Mouse (Mus musculus) kidney, postnatal 0 days (tissue): ENCODE results near the gene Smco2. TPM values are rescaled to one million over a fixed set of nuclear protein-coding genes. Genes with fewer than 3 reads are reported as not detected.
A peak's percentile ranks its signal among the peaks of the same experiment; 100 is the strongest.

Experiments used
- ATAC-seq: fragments of 200-750 bp; cut with Nextera tagmentation; replicated peaks from 2 replicates; pipeline ENCODE4 v1.8.0; 2017; ENCODE audit warnings: low read depth, moderate number of reproducible peaks, moderate TSS enrichment, moderate library complexity; ENCODE audit not compliant: low FRiP score
- DNase-seq: peaks from one replicate; pipeline ENCODE4 v3.0.0-alpha.2; 2016; ENCODE audit warnings: low spot score
- H3K27ac ChIP-seq: fragments of 300-500 bp; sonication (generic); 2 replicates; pipeline ENCODE4 v1.5.1; 2014; ENCODE audit warnings: mild to moderate bottlenecking
- H3K27me3 ChIP-seq: fragments of 300-500 bp; sonication (generic); 2 replicates; pipeline ENCODE4 v1.6.1; 2014; ENCODE audit warnings: low read length, mixed read lengths; ENCODE audit not compliant: insufficient read depth
- H3K36me3 ChIP-seq: fragments of 300-500 bp; sonication (generic); 2 replicates; pipeline ENCODE4 v1.6.1; 2014; ENCODE audit warnings: low read length, mixed read lengths; ENCODE audit not compliant: insufficient read depth
- H3K4me1 ChIP-seq: fragments of 300-500 bp; sonication (generic); replicated peaks from 2 replicates; pipeline ENCODE4 v1.6.1; 2014; ENCODE audit warnings: antibody characterized with exemption, low read length, mixed read lengths; ENCODE audit not compliant: insufficient read depth
- H3K4me2 ChIP-seq: fragments of 300-500 bp; sonication (generic); 2 replicates; pipeline ENCODE4 v1.6.1; 2014; ENCODE audit warnings: mild to moderate bottlenecking, low read length, moderate library complexity, mixed read lengths
- H3K4me3 ChIP-seq: fragments of 300-500 bp; sonication (generic); replicated peaks from 2 replicates; pipeline ENCODE4 v1.5.1; 2014; ENCODE audit warnings: low read depth, low read length
- H3K9ac ChIP-seq: fragments of 300-500 bp; sonication (generic); 2 replicates; pipeline ENCODE4 v1.6.1; 2014; ENCODE audit warnings: low read depth, low read length
- H3K9me3 ChIP-seq: fragments of 300-500 bp; sonication (generic); replicated peaks from 2 replicates; pipeline ENCODE4 v1.6.1; 2016; ENCODE audit warnings: low read length, inconsistent platforms, mixed read lengths
- CTCF ChIP-seq: IDR thresholded peaks from 2 replicates; pipeline ENCODE4 v1.5.1; 2016; ENCODE audit warnings: antibody characterized with exemption, low read depth, mild to moderate bottlenecking, moderate library complexity
- WGBS: fragments of 180-500 bp; shearing (Covaris S2); extraction: QIAGEN DNeasy Blood & Tissue Kit; methylation state at CpG from one replicate; pipeline ENCODE4 v1.1.7; 2014; 5-methylcytosine and 5-hydroxymethylcytosine counted together
- polyA plus RNA-seq: library from polyadenylated mRNA; unstranded; fragments of >200 nt; fragmentation: Nextera tagmentation; extraction: Ambion mirVana; gene quantifications from 2 replicates; pipeline ENCODE4 v1.2.1, GENCODE M21; 2015

The Smco2 gene
- polyA plus RNA-seq, 1 experiment from 2014 or later, result not detected

GRCm38 (mm10) chr6:146888660-146889490, 39.0 kb downstream of the Smco2 start:
- 5% methylated on average over 26 of the region's 26 CpGs for WGBS
- Histone ChIP-seq H3K36me3 (no peaks in the 10 kb centered on the region), H3K9ac (peak overlapping the region; percentile 86), H3K27ac (peak overlapping the region; percentile 86), H3K4me3 (peak overlapping the region; percentile 79), H3K9me3 (no peaks in the 10 kb centered on the region), H3K4me1 (peaks cover 12% of the 10 kb centered on the region), H3K27me3 (no peaks in the 10 kb centered on the region), H3K4me2 (peak overlapping the region; percentile 86)
- peak; percentile 65 for ATAC-seq
- TF ChIP-seq CTCF, result no peak
- no peak for DNase-seq

GRCm38 (mm10) chr6:146890215-146890614, 40.3 kb downstream of the Smco2 start:
- H3K4me1 ChIP-seq, result peaks cover 12% of the 10 kb centered on the region
- peak overlapping the region; percentile 86 for H3K4me2 ChIP-seq
- no peaks in the 10 kb centered on the region for H3K9me3 ChIP-seq
- no peak for ATAC-seq
- 43% methylated on average over 2 of the region's 2 CpGs for WGBS
- no peak for TF ChIP-seq CTCF
- H3K4me3 ChIP-seq, result peak overlapping the region; percentile 79; the same call in 1 of the 2 replicates
- H3K27ac ChIP-seq, result peak overlapping the region; percentile 48
- no peak for DNase-seq
- H3K9ac ChIP-seq, result no peak overlapping the region
- H3K27me3 ChIP-seq, result no peaks in the 10 kb centered on the region
- H3K36me3 ChIP-seq, result no peaks in the 10 kb centered on the region

- H3K4me3 ChIP-seq, result peak overlapping the region; percentile 79; the same call in 1 of the 2 replicates
- no peak for TF ChIP-seq CTCF
- H3K27me3 ChIP-seq, result no peaks in the 10 kb centered on the region
- no peak overlapping the region for H3K9ac ChIP-seq
- no peak for ATAC-seq
- H3K9me3 ChIP-seq, result no peaks in the 10 kb centered on the region
- H3K4me2 ChIP-seq, result peak overlapping the region; percentile 86
- peak; percentile 59 for DNase-seq
- peaks cover 12% of the 10 kb centered on the region for H3K4me1 ChIP-seq
- peak overlapping the region; percentile 48 for H3K27ac ChIP-seq
- H3K36me3 ChIP-seq, result no peaks in the 10 kb centered on the region
Observed at GRCm38 (mm10) chr6:146890633-146891032, 40.7 kb downstream of the Smco2 start.

GRCm38 (mm10) chr6:146893890-146894289, 44.0 kb downstream of the Smco2 start:
- H3K4me2 ChIP-seq, result no peak overlapping the region
- WGBS, result 39% methylated on average over 2 of the region's 2 CpGs
- H3K36me3 ChIP-seq, result no peaks in the 10 kb centered on the region
- peaks cover 18% of the 10 kb centered on the region; the same call in 1 of the 2 replicates for H3K4me1 ChIP-seq
- H3K9me3 ChIP-seq, result no peaks in the 10 kb centered on the region
- ATAC-seq (no peak), DNase-seq (no peak)
- no peak overlapping the region for H3K9ac ChIP-seq
- no peak overlapping the region for H3K27ac ChIP-seq
- TF ChIP-seq CTCF, result no peak
- no peak overlapping the region for H3K4me3 ChIP-seq
- no peaks in the 10 kb centered on the region for H3K27me3 ChIP-seq

GRCm38 (mm10) chr6:146898709-146899108, 48.8 kb downstream of the Smco2 start:
- TF ChIP-seq CTCF, result no peak
- ATAC-seq (no peak), DNase-seq (no peak)
- H3K4me3 ChIP-seq, result no peak overlapping the region
- H3K36me3 ChIP-seq, result no peaks in the 10 kb centered on the region
- H3K4me1 ChIP-seq, result peaks cover 15% of the 10 kb centered on the region
- no peak overlapping the region for H3K9ac ChIP-seq
- WGBS, result 78% methylated on average over 6 of the region's 6 CpGs
- H3K27ac ChIP-seq, result peak overlapping the region; percentile 47; the same call in 1 of the 2 replicates
- H3K4me2 ChIP-seq, result no peak overlapping the region
- H3K27me3 ChIP-seq, result no peaks in the 10 kb centered on the region
- H3K9me3 ChIP-seq, result no peaks in the 10 kb centered on the region

- Histone ChIP-seq H3K27ac (no peak overlapping the region), H3K4me2 (no peak overlapping the region), H3K4me1 (peaks cover 15% of the 10 kb centered on the region), H3K9me3 (no peaks in the 10 kb centered on the region), H3K9ac (no peak overlapping the region), H3K36me3 (no peaks in the 10 kb centered on the region), H3K27me3 (no peaks in the 10 kb centered on the region), H3K4me3 (no peak overlapping the region)
- 57% methylated on average over 2 of the region's 2 CpGs for WGBS
- ATAC-seq, result no peak
- no peak for TF ChIP-seq CTCF
- DNase-seq, result no peak
Observed at GRCm38 (mm10) chr6:146899647-146900046, 49.7 kb downstream of the Smco2 start.

GRCm38 (mm10) chr6:146901929-146902328, 52.0 kb downstream of the Smco2 start:
- 87% methylated on average over 4 of the region's 4 CpGs for WGBS
- no peaks in the 10 kb centered on the region for H3K36me3 ChIP-seq
- H3K27ac ChIP-seq, result no peak overlapping the region
- TF ChIP-seq CTCF, result no peak; the same call in 1 of the 2 replicates
- H3K4me2 ChIP-seq, result no peak overlapping the region
- no peak overlapping the region for H3K9ac ChIP-seq
- H3K4me1 ChIP-seq, result peaks cover 24% of the 10 kb centered on the region
- no peak for ATAC-seq
- no peak for DNase-seq
- H3K9me3 ChIP-seq, result no peaks in the 10 kb centered on the region
- no peaks in the 10 kb centered on the region for H3K27me3 ChIP-seq
- no peak overlapping the region for H3K4me3 ChIP-seq
